Mouse (Mus musculus): ENCODE measurements around the gene Ptgds. TPM values are rescaled to one million over a fixed set of nuclear protein-coding genes. Genes with fewer than 3 reads are reported as not detected.

Gene Ptgds
- 758 and 1,988 TPM in 2 replicates for polyA plus RNA-seq (2012; ENCODE audit: insufficient read depth, insufficient read length, low replicate concordance, missing spikeins)

GRCm38 (mm10) chr2:25469969-25470368 is at the start of gene Ptgds:
TSS of gene Ptgds (minus strand) at chr2:25470046.
- Histone ChIP-seq H3K4me3 (ENCODE audit: insufficient read depth, low read depth, low read length) (peak within 1 kb of the TSS; percentile 8), H3K4me1 (ENCODE audit: control insufficient read depth, insufficient read depth, low read length) (peaks cover 22% of the 10 kb centered on the region), H3K27ac (ENCODE audit: insufficient read depth, low read depth, low read length) (peak within 1 kb of the TSS; percentile 72)
- TF ChIP-seq POLR2A (IDR thresholded peaks at IDR 0.05; ENCODE audit: insufficient read depth, low read depth, low read length) (no peak), CTCF (IDR thresholded peaks at IDR 0.05; ENCODE audit: insufficient read depth, low read depth, low read length) (0 out of 2 replicates have a peak, but pooled peaks have one; percentile 10)
- WGBS = 41% methylated on average over 6 of the region's 6 CpGs

GRCm38 (mm10) chr2:25509912-25510311 is 40.1 kb upstream of the Ptgds start:
- WGBS = 79% methylated on average over 3 of the region's 3 CpGs
- Histone ChIP-seq H3K4me1 (ENCODE audit: control insufficient read depth, insufficient read depth, low read length) (no peaks in the 10 kb centered on the region), H3K4me3 (ENCODE audit: insufficient read depth, low read depth, low read length) (no peak overlapping the region), H3K27ac (ENCODE audit: insufficient read depth, low read depth, low read length) (no peak overlapping the region)
- TF ChIP-seq CTCF (IDR thresholded peaks at IDR 0.05; ENCODE audit: insufficient read depth, low read depth, low read length) (no peak), POLR2A (IDR thresholded peaks at IDR 0.05; ENCODE audit: insufficient read depth, low read depth, low read length) (no peak)

- Histone ChIP-seq H3K27ac (ENCODE audit: insufficient read depth, low read depth, low read length) (no peak overlapping the region), H3K4me3 (ENCODE audit: insufficient read depth, low read depth, low read length) (no peak overlapping the region), H3K4me1 (ENCODE audit: control insufficient read depth, insufficient read depth, low read length) (peaks cover 8% of the 10 kb centered on the region)
- no peak for TF ChIP-seq POLR2A (IDR thresholded peaks at IDR 0.05; ENCODE audit: insufficient read depth, low read depth, low read length)
- TF ChIP-seq CTCF (IDR thresholded peaks at IDR 0.05; ENCODE audit: insufficient read depth, low read depth, low read length) = no peak
- 38% methylated on average over 5 of the region's 5 CpGs for WGBS
Observed at GRCm38 (mm10) chr2:25506964-25507363, 37.1 kb upstream of the Ptgds start.

- TF ChIP-seq POLR2A (IDR thresholded peaks at IDR 0.05; ENCODE audit: insufficient read depth, low read depth, low read length) (no peak), CTCF (IDR thresholded peaks at IDR 0.05; ENCODE audit: insufficient read depth, low read depth, low read length) (no peak)
- Histone ChIP-seq H3K27ac (ENCODE audit: insufficient read depth, low read depth, low read length) (no peak overlapping the region), H3K4me1 (ENCODE audit: control insufficient read depth, insufficient read depth, low read length) (peaks cover 15% of the 10 kb centered on the region), H3K4me3 (ENCODE audit: insufficient read depth, low read depth, low read length) (no peak overlapping the region)
- 86% methylated on average over 4 of the region's 4 CpGs for WGBS
Observed at GRCm38 (mm10) chr2:25505860-25506259, 36.0 kb upstream of the Ptgds start.

- Histone ChIP-seq H3K27ac (ENCODE audit: insufficient read depth, low read depth, low read length) (no peak overlapping the region), H3K4me1 (ENCODE audit: control insufficient read depth, insufficient read depth, low read length) (peaks cover 17% of the 10 kb centered on the region), H3K4me3 (ENCODE audit: insufficient read depth, low read depth, low read length) (no peak overlapping the region)
- 75% methylated on average over 1 of the region's 1 CpGs for WGBS
- TF ChIP-seq POLR2A (IDR thresholded peaks at IDR 0.05; ENCODE audit: insufficient read depth, low read depth, low read length) (no peak), CTCF (IDR thresholded peaks at IDR 0.05; ENCODE audit: insufficient read depth, low read depth, low read length) (no peak)
Observed at GRCm38 (mm10) chr2:25505000-25505399, 35.2 kb upstream of the Ptgds start.

GRCm38 (mm10) chr2:25504538-25504937 is 34.7 kb upstream of the Ptgds start:
- WGBS = 91% methylated on average over 19 of the region's 19 CpGs

GRCm38 (mm10) chr2:25502726-25503125 is 32.9 kb upstream of the Ptgds start:
- no peak overlapping the region for H3K4me3 ChIP-seq (ENCODE audit: insufficient read depth, low read depth, low read length)
- H3K27ac ChIP-seq (ENCODE audit: insufficient read depth, low read depth, low read length) = no peak overlapping the region
- H3K4me1 ChIP-seq (ENCODE audit: control insufficient read depth, insufficient read depth, low read length) = peaks cover 17% of the 10 kb centered on the region
- TF ChIP-seq CTCF (IDR thresholded peaks at IDR 0.05; ENCODE audit: insufficient read depth, low read depth, low read length) (no peak), POLR2A (IDR thresholded peaks at IDR 0.05; ENCODE audit: insufficient read depth, low read depth, low read length) (no peak)
- WGBS = 88% methylated on average over 3 of the region's 3 CpGs

More at GRCm38 (mm10) chr2:25504538-25504937, 34.7 kb upstream of the Ptgds start:
- Histone ChIP-seq H3K27ac (ENCODE audit: insufficient read depth, low read depth, low read length) (no peak overlapping the region), H3K4me3 (ENCODE audit: insufficient read depth, low read depth, low read length) (no peak overlapping the region), H3K4me1 (ENCODE audit: control insufficient read depth, insufficient read depth, low read length) (peaks cover 17% of the 10 kb centered on the region)
- TF ChIP-seq CTCF (IDR thresholded peaks at IDR 0.05; ENCODE audit: insufficient read depth, low read depth, low read length) (no peak), POLR2A (IDR thresholded peaks at IDR 0.05; ENCODE audit: insufficient read depth, low read depth, low read length) (no peak)

- peak within 1 kb of the TSS; percentile 94 for H3K4me3 ChIP-seq (ENCODE audit: insufficient read depth, low read depth, low read length)
- TF ChIP-seq POLR2A (IDR thresholded peaks at IDR 0.05; ENCODE audit: insufficient read depth, low read depth, low read length) (0 out of 2 replicates have a peak, but pooled peaks have one; percentile 22), CTCF (IDR thresholded peaks at IDR 0.05; ENCODE audit: insufficient read depth, low read depth, low read length) (no peak)
- WGBS = 70% methylated on average over 20 of the region's 20 CpGs
- peak within 1 kb of the TSS; percentile 75; the same call in 1 of the 2 replicates for H3K27ac ChIP-seq (ENCODE audit: insufficient read depth, low read depth, low read length)
- peaks cover 20% of the 10 kb centered on the region for H3K4me1 ChIP-seq (ENCODE audit: control insufficient read depth, insufficient read depth, low read length)
Observed at GRCm38 (mm10) chr2:25501593-25502486, 32.0 kb upstream of the Ptgds start, which contains the start of gene C8g. TSS of gene C8g (minus strand) at chr2:25501719.
